Mouse (Mus musculus): ENCODE measurements at regions not wholly inside any gene's neighbourhood (a gene's known extent, or its start where the extent isn't known, plus 50 kb on each side); places are given as distances from the start of the nearest gene placed in this dataset.
A peak's percentile ranks its signal among the peaks of the same experiment; 100 is the strongest.

GRCm38 (mm10) chr12:35592866-35593265, 58.0 kb upstream of the Ahr start:
- in situ Hi-C loops (cut with MboI; ENCODE audit: low pct_ligation_motif_present, low pct_unique_long_range_greater_than_20kb, low sequenced_read_pairs) = no loop called here
- peak; percentile 24 for DNase-seq (ENCODE audit: extremely low read depth)
- TF ChIP-seq ZC3H11A (IDR thresholded peaks at IDR 0.05; ENCODE audit: low read depth, low read length) (no peak), IRF4 (IDR thresholded peaks at IDR 0.05; ENCODE audit: low read depth, low read length) (no peak), MAFK (IDR thresholded peaks at IDR 0.05; ENCODE audit: insufficient replicate concordance, low read length) (no peak), BHLHE40 (IDR thresholded peaks at IDR 0.05; ENCODE audit: low read depth, low read length) (no peak), EP300 (IDR thresholded peaks at IDR 0.05; ENCODE audit: low read length) (no peak), POLR2A (IDR thresholded peaks at IDR 0.05; ENCODE audit: low read depth, low read length) (no peak), RAD21 (IDR thresholded peaks at IDR 0.05; ENCODE audit: low read depth, low read length) (no peak), ZNF384 (IDR thresholded peaks at IDR 0.05; ENCODE audit: low read depth, low read length) (no peak), TBP (conservative IDR thresholded peaks at IDR 0.05; ENCODE audit: low read depth, low read length) (no peak), CTCF (conservative IDR thresholded peaks at IDR 0.05 in 1 of 2, IDR thresholded peaks at IDR 0.05 in 1 of 2; ENCODE audit: low read depth in 2 of 2, low read length in 2 of 2) (no peak), HCFC1 (IDR thresholded peaks at IDR 0.05; ENCODE audit: low read depth, low read length) (no peak)
- Histone ChIP-seq H3K4me2 (ENCODE audit: insufficient read depth, low read depth, poor library complexity, severe bottlenecking) (no peak overlapping the region), H3K36me3 (replicated peaks in 1 of 2; ENCODE audit: control insufficient read depth in 1 of 2, insufficient read depth in 1 of 2, low read length in 1 of 2) (no peaks in the 10 kb centered on the region), H3K4me3 (replicated peaks in 1 of 3; ENCODE audit: low read depth in 2 of 3, low read length in 2 of 3, poor library complexity in 1 of 3) (no peak overlapping the region), H3K9me3 (replicated peaks; ENCODE audit: low read length) (no peaks in the 10 kb centered on the region), H3K4me1 (ENCODE audit: control insufficient read depth in 1 of 2, insufficient read depth in 2 of 2) (no peaks in the 10 kb centered on the region), H3K9ac (ENCODE audit: insufficient read depth, low read depth) (no peak overlapping the region), H3K79me2 (replicated peaks; ENCODE audit: control insufficient read depth, extremely low read depth, insufficient read depth, poor library complexity, severe bottlenecking) (no peaks in the 10 kb centered on the region), H3K27ac (ENCODE audit: insufficient read depth, low read depth) (no peak overlapping the region), H3K27me3 (replicated peaks) (no peaks in the 10 kb centered on the region)
- dilution Hi-C loops (cut with MboI; ENCODE audit: extremely low pct_ligation_motif_present, extremely low pct_unique_long_range_greater_than_20kb, low sequenced_read_pairs) = no loop called here

Measured in CH12.LX (cell line).